Mouse (Mus musculus) T-helper 1 cell (primary cell): ENCODE measurements around the gene Hnrnpa3.
"Not testable (repeated sequence)": the region's sequence is repeated elsewhere in the genome, so short reads cannot be mapped to it uniquely, and the experiment has no call there.

Experiments used
- in situ Hi-C: fragments of 300-600 bp; cut with MboI, MseI; formaldehyde crosslinking; loops from one replicate; pipeline ENCODE4 v1.15.1; 2025; ENCODE audit warnings: high pct_unique_total_duplicates

Gene Hnrnpa3

GRCm38 (mm10) chr2:75658727-75659628 lies at the start of gene Hnrnpa3:
Gene Hnrnpa3, plus strand, starts transcription at chr2:75659261.
- in situ Hi-C loops = no loop called here

GRCm38 (mm10) chr2:75609971-75610370 lies 49.1 kb upstream of the Hnrnpa3 start:
- in situ Hi-C loops = loop anchor here (5.0 to 10.0 kb wide), 3 partner anchors 172 to 462 kb away; no protein-coding TSS in a partner anchor

GRCm38 (mm10) chr2:75610602-75611001 lies 48.5 kb upstream of the Hnrnpa3 start:
- in situ Hi-C loops = loop anchor here (5.0 kb wide), 1 partner anchor 172 kb away; no protein-coding TSS in a partner anchor

GRCm38 (mm10) chr2:75611041-75611805 lies 47.8 kb upstream of the Hnrnpa3 start:
- in situ Hi-C loops = loop anchor here (5.0 kb wide), 1 partner anchor 171 kb away; no protein-coding TSS in a partner anchor

- in situ Hi-C loops = loop anchor here (5.0 kb wide), 1 partner anchor 170 kb away; no protein-coding TSS in a partner anchor
Observed at GRCm38 (mm10) chr2:75612006-75612405, 47.1 kb upstream of the Hnrnpa3 start.

- in situ Hi-C loops = loop anchor here (5.0 kb wide), 1 partner anchor 169 kb away; no protein-coding TSS in a partner anchor
Observed at GRCm38 (mm10) chr2:75612981-75613567, 46.0 kb upstream of the Hnrnpa3 start.

GRCm38 (mm10) chr2:75614577-75614976 lies 44.5 kb upstream of the Hnrnpa3 start:
- in situ Hi-C loops = loop anchor here (5.0 kb wide), 1 partner anchor 168 kb away; no protein-coding TSS in a partner anchor

GRCm38 (mm10) chr2:75616911-75617310 lies 42.1 kb upstream of the Hnrnpa3 start:
- in situ Hi-C loops = loop anchor here (5.0 kb wide), 1 partner anchor 230 kb away; no protein-coding TSS in a partner anchor

GRCm38 (mm10) chr2:75618712-75619111 lies 40.3 kb upstream of the Hnrnpa3 start:
- in situ Hi-C loops = loop anchor here (5.0 kb wide), 1 partner anchor 229 kb away; no protein-coding TSS in a partner anchor

- in situ Hi-C loops = no loop called here
Observed at GRCm38 (mm10) chr2:75621873-75622654, 37.0 kb upstream of the Hnrnpa3 start.

GRCm38 (mm10) chr2:75625086-75625485 lies 34.0 kb upstream of the Hnrnpa3 start:
- in situ Hi-C loops = no loop called here

GRCm38 (mm10) chr2:75626597-75627440 lies 32.2 kb upstream of the Hnrnpa3 start:
- in situ Hi-C loops = no loop called here

- in situ Hi-C loops = no loop called here
Observed at GRCm38 (mm10) chr2:75628487-75628886, 30.6 kb upstream of the Hnrnpa3 start.

- in situ Hi-C loops = no loop called here
Observed at GRCm38 (mm10) chr2:75631421-75631820, 27.6 kb upstream of the Hnrnpa3 start.

- in situ Hi-C loops = no loop called here
Observed at GRCm38 (mm10) chr2:75632043-75632442, 27.0 kb upstream of the Hnrnpa3 start.

GRCm38 (mm10) chr2:75632721-75633181 lies 26.3 kb upstream of the Hnrnpa3 start:
- in situ Hi-C loops = no loop called here

GRCm38 (mm10) chr2:75633381-75633780 lies 25.7 kb upstream of the Hnrnpa3 start:
- in situ Hi-C loops = no loop called here

GRCm38 (mm10) chr2:75633784-75634183 lies 25.3 kb upstream of the Hnrnpa3 start:
- in situ Hi-C loops = no loop called here

- in situ Hi-C loops = not testable (repeated sequence)
Observed at GRCm38 (mm10) chr2:75634431-75634830, 24.6 kb upstream of the Hnrnpa3 start.
